Mouse (Mus musculus): ENCODE measurements around the gene Rnf180.
"Not testable (repeated sequence)": the region's sequence is repeated elsewhere in the genome, so short reads cannot be mapped to it uniquely, and the experiment has no call there.

Rnf180 gene

DNA sequence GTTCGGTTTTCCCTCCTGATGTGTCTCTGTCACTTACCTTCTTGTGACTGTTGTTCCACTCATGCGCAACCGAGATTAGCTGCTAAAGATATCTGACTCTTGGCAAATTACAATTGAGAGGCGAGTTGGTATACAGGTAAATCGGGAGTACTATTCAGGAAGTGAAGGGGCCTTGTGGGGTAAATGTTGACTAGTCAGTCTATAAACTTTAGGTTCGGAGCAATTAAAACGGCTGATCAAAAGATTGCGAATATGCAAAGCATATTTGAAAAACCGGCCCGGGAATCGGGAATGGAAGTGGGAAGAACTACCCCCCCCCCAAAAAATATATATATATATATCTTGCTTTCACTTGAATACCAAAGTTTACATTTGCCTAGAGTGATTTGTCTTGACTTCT is at the start of gene Rnf180:
TSS of gene Rnf180 (minus strand) at position 101 of the 400 bp plus-strand sequence.
- DNase-seq (ENCODE audit: low spot score) = no peak

DNA sequence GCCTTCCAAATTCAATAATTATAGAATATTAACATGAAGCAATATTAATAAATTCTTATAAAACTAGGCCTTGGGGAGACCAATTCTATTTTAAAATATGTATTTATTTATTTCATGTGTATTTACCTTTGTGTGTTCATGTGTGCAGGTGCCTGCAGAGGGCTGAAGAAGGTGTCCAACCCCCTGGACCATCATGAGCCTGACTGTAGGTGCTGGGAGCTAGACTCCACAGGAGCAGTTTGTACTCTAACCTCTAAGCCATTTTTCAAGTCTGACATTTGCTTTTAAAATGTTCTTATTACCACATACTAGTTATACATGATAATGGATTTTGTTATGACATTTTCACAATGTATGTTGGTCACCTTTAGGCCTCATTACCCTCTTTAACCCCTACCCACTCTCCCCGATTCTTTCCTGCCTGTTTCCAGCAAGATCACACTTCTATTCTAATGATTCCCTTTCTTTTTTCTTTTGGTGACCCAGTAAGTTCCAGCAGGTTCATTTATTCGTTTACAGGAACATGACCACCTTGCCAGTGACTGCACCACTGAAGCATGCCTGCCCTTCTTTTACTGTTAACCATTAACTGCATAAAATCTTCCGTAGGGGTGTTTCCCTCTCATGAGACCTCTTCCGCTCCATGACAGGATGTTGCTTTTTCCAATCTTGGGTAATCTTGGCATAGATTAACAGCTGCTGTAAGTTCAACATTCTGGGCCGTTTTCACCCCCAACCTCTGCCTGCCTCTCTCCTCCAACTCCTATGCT is 36.8 kb upstream of the Rnf180 start:
- no peak for DNase-seq (ENCODE audit: low spot score)

DNA sequence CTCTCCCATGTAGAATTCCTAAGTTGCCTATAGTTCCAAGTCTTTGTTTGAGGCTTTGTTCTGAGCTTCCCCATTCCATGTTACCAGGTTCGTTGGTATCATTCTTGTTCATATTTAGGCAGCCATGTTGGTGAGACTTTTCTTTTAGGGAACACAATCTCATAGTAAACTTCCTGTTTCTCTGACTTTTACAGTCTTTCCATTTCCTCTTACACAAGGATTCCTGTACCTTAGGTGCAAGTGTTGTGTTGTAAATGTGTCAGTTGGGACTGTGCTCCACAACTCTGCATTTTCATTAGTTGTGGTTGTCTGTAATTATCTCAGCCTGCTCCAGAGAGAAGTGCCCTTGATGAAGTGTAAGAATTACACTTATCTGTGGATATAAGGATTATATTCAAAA is 32.3 kb upstream of the Rnf180 start:
- DNase-seq (ENCODE audit: low spot score) = no peak

DNA sequence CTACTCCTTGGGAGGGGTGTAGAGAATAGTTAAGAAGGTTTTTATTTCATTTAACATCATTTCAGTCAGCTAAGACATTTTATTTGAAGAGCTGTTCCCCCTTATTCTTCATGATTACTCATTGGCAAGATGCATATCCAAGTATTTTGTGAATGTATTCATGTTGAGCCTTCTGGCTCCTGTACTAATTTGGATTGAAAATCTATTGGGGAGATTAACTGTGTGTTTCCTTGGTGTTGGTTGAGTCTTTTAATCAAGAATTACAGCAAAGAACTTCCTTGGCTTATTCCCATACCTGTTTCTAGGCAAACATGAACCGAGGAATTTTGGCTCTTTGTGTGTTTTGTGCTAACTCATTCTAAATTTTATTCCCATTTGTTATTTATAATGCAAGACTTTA is 22.3 kb upstream of the Rnf180 start:
- DNase-seq (ENCODE audit: low spot score) = no peak

DNA sequence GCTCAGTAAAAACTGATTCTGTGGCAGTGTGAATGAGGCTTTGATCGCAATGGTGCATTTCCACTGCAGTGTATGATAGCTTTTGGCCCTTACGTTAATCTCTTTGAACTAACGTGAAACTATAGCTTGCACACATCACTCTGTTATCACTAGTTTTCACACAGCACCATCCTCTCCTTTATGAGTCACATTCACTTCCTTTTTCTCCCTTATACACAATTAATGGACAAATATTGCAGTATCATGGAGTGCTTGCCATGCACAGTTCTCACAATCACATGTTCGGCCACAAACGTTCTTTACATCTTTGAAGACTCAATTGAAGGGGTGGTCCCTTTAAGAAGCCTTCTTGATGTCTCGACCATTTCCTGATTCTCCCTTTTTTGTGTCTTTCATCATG is 21.4 kb upstream of the Rnf180 start:
- DNase-seq (ENCODE audit: low spot score) = no peak

DNA sequence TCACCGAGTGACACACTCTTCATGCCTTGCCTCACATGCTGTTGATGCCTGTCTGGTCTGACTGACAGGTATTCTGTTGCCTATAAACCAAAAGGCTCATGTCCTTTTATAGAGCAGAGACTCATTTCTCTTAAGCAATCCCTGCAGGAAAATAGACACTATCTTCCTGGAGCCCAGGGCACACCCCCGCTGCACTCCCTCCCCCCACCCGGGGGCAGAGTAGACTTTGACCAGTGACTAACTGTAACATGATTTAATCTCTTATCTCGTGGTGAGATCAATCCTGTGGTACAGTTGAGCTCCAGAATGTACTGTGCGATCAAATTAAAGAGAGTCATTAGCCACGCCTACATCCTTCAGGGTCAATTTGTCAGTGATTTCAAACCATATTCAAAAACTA is 18.1 kb upstream of the Rnf180 start:
- DNase-seq (ENCODE audit: low spot score) = peak; percentile 60

DNA sequence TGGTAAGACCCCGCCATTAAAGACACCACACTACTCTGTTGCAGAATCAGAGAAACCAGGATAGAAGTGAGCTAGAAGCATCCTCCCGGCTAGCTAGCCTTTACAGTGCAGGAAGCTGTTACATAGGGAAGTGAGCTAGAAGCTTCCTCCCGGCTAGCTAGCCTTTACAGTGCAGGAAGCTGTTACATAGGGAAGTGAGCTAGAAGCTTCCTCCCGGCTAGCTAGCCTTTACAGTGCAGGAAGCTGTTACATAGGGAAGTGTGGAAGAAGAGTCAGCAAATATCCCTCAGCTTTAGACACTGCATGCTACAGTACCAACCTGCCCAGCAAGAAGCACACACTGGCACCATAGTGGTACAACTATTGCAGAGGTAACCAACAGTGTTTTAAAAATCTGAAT is 15.9 kb upstream of the Rnf180 start:
- not testable (repeated sequence) for DNase-seq (ENCODE audit: low spot score)

DNA sequence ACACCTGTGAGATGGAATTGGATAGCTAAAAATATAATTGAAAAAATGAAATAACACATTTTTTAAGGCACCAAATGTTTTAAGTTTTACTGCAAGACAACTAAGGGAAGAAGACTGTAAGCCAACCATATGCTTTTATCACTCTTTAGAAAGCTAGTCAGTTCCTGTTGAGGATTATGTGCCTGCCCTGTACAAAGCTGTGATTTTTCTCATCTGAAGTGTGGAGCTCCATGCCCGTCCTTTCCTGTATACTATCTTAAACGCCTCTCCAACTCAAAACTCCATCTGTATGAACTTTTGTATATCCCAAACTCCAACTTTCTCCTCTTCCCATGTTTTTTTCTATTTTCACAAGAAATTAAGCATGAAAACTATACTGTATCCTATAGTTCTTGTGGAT is 10.9 kb upstream of the Rnf180 start:
- no peak for DNase-seq (ENCODE audit: low spot score)

DNA sequence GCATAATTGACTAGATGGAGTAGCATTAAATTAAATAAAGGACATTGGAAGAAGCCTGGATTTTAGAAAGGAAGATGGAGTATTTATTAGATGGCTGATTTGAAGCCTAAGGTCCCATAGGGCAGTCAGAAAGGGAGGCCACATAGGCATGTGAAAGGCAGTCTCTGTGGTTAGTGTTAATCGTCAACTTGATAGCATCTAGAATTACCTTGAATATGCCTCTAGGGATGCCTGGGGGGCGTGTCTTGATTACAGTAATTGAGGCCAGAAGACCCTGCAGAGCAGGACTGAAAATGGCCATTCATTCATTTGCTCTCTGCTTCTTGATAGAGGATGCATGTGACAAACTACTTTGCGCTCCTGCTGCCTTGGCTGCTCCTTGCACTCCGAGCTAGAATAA is 9.4 kb upstream of the Rnf180 start:
- no peak for DNase-seq (ENCODE audit: low spot score)

DNA sequence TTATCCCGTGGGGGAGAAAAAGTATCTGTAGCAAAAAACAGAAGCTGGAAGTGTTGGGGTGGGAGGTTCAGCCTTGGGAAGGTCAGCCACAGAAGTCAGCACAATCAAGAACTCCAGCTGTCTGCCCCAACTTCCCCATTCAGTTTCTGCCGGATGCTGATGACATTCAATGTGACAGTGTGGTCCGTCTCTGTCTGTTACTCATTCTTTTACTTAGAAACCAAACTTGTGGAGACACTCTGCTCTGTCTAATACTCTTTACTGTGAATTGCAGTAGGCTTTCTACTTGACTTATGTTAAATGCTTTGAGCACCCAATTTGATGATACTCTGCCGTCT is 5.4 kb upstream of the Rnf180 start:
- no peak for DNase-seq (ENCODE audit: low spot score)

DNA sequence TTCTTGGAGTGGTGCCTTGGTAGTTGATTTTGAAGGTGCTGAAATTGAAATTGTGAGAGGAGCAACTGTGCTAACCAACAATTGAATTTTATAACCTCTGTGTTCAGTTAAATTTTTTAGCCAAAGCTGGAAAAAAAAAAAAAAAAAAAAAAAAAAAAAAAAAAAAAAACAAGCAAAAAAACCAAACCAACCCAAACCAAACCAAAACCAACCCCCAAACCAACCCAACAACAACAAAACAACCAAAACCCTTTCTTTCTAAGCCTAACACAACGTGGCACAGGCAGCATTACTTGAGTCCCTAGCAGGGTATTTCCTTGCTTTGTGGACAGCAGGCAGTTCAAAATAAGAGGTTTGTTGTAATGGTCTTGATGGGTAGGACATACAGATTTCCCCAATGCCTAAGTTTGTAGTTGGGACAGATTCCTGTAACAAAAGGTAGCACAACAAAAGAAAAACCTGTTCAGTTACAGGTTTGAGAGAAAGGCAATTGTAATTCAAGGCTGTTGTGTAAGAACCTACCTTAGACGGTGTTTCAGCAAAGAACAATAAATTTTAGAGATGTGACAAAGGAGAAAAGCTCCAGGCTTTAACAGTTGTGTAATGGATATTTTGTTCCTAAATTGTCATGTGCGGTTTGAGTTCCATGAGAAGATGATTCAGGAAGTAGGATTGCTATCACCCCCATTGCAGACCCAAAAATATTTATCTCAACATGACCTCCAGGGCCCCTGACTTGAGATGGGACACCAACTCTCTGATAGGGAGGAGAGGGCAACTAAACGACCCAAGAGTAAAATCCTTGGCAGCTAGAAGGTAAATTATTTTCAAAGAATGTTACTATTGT is 4.8 kb upstream of the Rnf180 start:
- DNase-seq (ENCODE audit: low spot score) = no peak

DNA sequence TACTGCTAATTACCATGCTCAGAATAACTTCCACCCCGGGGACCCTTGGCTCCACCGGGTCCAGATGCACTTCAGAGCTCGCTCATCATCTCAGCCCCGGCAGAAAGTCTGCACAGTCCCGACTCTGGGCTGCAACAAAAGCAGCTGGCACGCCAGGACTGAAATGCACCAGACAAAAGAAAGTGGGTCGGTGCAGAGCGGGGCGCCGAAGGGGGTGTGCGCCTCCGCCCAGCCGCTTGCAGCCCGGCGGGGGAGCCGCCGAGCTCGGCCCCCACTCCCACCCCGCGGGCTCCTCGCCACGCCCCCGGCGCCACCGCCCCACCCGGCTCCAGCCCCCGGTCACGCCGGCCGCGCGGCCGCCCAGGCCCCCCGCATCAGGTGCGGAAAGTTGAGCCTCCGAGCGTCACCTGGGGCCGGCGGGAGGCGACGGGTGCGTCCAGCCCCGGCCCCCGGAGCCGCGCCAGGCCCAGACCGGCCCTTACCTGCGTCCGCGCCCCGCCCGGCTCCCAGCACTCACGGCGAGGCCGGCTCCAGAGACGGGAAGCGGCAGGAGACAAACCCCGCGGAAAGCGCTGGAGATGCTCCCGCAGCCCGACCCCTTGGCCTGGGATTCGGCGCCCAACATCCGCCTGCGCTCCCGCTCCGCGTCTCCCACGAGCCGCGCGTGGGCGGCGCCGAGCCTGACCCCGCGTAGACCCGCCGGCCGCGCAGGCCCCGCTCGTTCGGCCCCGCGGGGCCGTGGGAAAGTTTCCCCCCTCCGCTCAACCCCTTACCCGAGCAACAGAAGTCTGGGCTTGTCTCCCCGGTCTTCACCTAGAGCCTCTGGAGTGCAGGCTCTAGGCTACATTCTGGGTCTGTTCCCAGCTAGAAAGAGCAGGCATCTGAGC is 591 bp downstream of the Rnf180 start:
- peak; percentile 47 for DNase-seq (ENCODE audit: low spot score)

DNA sequence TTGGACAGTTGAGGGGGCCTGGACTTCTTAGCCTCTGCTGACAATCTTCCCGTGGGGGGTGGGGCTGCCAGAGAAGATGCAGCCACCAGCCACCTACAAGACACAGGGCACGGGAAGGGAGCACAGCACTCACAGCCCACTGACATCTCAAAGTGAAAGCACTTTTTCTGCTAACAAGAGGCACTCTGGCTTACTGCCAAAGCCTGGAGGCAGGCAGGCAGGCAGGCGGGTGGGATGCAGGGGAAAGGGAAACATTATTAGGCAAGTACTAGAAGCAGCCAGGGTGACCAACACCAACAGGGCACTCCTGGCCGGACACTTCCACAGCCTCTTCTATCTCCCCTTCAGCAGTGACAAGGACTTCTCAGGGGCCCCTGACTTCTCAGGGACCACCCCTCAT is 2.8 kb downstream of the Rnf180 start:
- DNase-seq (ENCODE audit: low spot score) = peak; percentile 58

DNA sequence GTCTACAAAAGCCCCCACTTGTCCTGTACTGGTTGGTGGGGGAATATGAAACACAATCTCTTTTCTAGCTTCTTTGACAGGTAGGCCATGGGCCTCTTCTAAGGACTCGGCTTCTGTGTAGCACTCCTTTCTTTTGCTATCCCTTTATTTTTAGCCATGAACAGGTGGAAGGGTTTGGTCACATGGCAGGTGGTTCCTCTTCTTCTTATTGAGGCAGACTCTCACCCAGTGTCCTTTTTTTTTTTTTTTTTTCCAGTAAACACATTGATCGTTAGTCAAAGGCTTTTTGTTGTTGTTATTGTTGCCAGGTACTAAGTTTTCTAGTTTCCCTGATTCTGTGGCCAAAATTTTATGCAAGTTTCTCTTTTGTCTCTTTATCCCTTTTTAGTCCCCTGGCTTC is 4.0 kb downstream of the Rnf180 start:
- no peak for DNase-seq (ENCODE audit: low spot score)

DNA sequence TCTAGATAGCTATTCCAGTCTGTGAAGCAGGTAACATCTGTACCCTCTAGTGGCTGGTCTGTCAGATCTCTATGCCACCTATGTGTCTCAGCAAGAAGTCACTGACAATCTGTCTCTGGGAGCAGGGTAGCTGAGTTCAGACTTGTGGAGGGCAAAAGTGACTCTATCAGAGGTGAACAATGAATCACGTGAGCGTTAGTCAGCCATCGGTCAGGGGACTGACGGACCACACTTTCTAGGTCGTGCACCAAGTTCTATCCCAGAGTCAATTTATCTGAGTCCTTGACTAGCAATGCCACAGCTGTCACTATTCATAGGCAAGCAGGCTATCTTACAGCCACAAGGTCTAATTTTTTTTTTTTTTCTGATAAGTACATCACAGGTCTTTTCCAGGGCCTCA is 4.6 kb downstream of the Rnf180 start:
- no peak for DNase-seq (ENCODE audit: low spot score)

DNA sequence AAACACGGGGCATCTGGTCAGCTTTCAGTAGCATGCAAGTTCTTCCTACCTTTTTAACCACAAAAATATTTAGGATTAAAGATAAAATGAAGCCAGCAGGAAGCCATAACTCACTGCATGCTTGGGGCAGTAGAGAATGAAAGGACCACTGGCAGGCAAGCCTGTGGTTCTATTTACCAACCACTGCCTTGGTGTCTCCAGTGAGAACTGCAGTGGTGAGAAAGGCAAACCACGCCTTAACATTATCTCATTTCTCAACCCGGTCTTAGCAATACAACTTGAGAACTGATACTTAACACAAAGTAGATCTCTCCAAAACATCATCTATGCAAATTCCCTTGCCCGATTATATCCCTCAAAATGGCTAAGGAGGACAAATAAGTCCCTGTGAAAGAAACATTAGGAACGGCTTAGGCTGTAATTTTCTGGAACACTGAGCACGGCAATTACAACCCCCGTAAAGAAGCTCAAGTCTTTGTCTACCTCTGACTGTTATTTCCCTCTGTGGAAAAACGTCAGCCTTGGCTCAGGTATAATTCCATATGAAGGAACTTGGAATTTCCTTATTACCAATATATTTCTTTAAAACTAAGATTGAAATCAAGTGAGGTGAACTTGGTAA is 15.1 kb downstream of the Rnf180 start:
- DNase-seq (ENCODE audit: low spot score) = no peak

DNA sequence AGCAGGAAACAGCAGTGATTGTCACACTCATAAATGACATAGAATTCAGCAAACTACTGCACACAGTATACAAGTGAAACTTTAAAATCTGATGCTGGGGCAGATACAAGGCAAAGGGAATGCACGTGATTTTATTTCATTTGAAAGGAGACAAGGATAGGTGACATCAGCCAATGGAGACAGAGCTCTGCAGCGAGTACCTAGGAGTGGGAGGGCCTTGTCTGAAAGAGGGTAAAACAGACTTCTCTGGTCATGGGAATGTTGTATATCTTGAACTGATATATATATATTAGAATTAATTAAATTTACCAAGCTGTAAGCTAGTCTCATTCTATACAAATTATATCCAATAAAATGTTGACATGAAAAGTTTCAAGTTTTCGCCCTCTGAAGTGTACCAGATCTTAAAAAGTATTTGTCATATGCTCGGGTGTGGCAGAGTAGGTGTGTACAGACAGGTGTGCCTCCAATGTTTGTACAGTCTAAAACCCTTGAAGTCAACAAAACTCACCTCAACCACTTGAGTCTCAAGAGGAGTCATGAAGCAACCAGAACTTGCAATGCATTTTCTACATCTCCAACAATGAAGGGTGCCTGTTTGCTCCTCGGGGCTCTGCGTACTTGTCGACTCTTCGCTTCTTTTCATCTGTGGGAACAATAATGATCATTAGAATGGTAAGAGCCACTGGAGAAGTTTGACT is 24.1 kb downstream of the Rnf180 start:
- DNase-seq (ENCODE audit: low spot score) = no peak

DNA sequence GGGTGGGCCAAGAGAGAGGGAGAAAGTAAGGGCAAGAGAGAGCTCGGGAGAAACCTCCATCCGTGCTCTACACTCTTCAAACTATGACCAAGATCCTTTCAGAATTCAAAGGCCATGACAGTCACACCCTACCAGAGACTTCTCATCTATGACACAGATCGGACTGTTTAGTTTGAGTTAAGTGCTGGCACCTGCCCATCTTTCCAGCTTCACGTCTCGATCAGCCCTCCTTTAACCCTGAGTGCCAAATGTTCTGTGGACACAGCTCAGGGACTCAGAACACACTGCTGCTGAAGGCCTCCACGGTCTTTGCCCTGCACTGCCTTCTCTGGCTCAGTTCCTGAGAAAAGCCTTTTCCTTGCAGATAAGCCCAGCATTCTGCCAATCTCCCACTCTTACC is 27.2 kb downstream of the Rnf180 start:
- peak; percentile 29 for DNase-seq (ENCODE audit: low spot score)

DNA sequence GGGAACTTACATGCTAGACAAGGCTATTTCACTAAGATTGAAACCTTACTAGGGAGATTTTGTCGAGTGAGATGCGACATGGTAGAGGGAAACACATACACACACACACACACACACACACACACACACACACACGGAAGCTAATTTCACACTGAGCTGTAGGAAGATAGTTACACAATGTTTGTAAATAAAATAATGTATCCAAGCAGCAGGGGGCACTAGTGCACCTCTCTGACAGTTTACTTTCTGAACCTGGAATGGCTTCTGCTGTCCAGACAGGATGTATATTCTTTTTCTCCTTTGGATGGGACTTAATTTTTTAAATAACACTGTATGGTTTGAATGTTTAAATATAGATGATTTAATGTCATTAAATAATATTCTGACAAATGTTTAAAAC is 27.9 kb downstream of the Rnf180 start:
- DNase-seq (ENCODE audit: low spot score) = peak; percentile 57

DNA sequence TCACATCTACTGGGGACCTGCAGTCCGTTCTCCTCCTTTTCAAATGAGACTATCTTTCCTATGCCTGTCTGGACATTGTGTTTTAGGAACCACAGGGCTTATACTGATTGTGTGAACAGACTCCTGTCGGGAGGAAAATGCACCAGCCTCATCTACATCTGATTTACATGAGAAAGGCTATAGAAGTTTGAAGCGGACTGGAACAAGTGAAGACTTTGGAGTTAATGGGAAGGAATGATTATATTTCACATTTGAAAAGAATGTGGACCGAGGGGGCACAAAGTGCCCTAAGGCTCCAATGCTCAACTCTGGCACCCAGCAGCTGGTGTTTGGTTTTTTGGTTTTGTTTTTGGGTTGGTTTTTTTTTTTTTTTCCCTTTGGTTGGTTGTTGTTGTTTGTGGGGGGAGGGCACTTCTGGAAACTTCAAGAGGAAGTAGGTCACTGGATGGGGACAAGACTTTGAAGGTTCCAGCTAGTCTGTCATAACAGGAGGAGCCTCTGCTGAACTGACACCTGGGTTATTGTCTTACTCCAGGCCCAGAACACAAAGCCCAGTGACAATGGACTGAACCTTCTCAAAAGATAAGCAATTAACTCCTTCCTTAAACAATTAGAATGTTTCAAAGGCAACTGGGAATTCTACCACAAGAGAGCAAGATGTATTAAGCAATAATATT is 37.7 kb downstream of the Rnf180 start:
- no peak for DNase-seq (ENCODE audit: low spot score)

DNA sequence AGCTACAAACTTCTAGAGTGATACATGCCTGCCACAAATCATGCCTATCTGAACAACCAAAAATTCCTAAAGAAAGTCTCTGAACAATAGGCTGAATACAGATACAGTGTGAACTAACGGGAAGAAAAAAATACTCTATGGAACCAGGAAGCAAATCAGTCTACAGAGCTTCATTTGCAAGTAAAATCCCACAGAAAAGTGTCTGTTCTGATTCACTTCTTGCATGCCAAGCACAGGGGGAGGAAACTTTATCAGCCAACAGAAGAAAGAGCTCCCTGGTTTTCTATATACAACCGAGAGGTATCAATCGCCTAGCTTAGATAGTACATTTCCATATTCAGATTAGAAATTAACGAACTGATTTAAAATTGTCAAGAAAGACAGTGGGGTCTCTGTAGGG is 43.8 kb downstream of the Rnf180 start:
- no peak for DNase-seq (ENCODE audit: low spot score)

Measured in urinary bladder, postnatal 14 days (tissue).